ENCODE assay signal across 30 mouse cellular contexts in the genomic region with DNA sequence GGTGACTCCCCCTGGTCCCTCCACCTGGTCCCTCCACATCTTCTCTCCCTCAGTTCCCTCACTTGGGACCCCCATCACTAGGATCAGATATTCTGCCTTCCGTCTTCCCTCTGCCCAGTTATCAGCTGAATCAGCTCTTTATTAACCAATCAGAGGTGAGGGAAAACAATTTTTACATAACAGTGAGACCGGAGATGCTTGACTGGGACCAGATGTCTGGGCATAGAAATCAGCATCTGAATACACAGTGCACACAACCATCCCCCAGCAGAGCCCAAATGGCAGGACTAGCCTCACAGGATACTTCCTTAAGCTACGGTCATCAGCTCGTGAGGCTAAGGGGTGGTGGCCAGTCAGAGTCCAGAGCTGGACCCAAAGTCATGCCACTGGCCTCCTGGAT. TPM values are rescaled to one million over a fixed set of nuclear protein-coding genes. Genes with fewer than 3 reads are reported as not detected.
DNase-seq lines count a peak whose midpoint lies in the region; ATAC-seq and TF ChIP-seq lines count a peak whose summit lies in the region.
"Had no signal": no experiment of that assay in that cellular context is flagged by ENCODE, and none has a peak within 500 bp of the region (broad histone marks: within the 10 kb centered on the region; RNA-seq: fewer than 3 reads in every experiment).

No protein-coding gene starts in this region.

- no peaks in the 10 kb centered on the region for H3K27me3 ChIP-seq in forebrain, embryonic 13.5 days
- H3K27me3 ChIP-seq in forebrain, embryonic 12.5 days = no peaks in the 10 kb centered on the region
- H3K27me3 ChIP-seq in embryonic facial prominence, embryonic 11.5 days (ENCODE audit: control insufficient read depth, insufficient read depth, low read length) = no peaks in the 10 kb centered on the region
- no peaks in the 10 kb centered on the region for H3K27me3 ChIP-seq in neural tube, embryonic 15.5 days (replicated peaks)
- H3K27me3 ChIP-seq: embryonic facial prominence, embryonic 12.5 days; hindbrain, embryonic 15.5 days; limb, embryonic 12.5 days; liver, embryonic 12.5 days had no signal

- no peaks in the 10 kb centered on the region for H3K9me3 ChIP-seq in forebrain, embryonic 13.5 days (replicated peaks)
- no peaks in the 10 kb centered on the region for H3K9me3 ChIP-seq in forebrain, embryonic 12.5 days
- no peaks in the 10 kb centered on the region for H3K9me3 ChIP-seq in embryonic facial prominence, embryonic 11.5 days (replicated peaks; ENCODE audit: control insufficient read depth, low read length)
- H3K9me3 ChIP-seq in neural tube, embryonic 15.5 days (replicated peaks) = no peaks in the 10 kb centered on the region
- H3K9me3 ChIP-seq: embryonic facial prominence, embryonic 12.5 days; heart, embryonic 10.5 days; hindbrain, embryonic 15.5 days; limb, embryonic 12.5 days; liver, embryonic 12.5 days had no signal

- no peak for DNase-seq in layer of hippocampus, adult 2 months (ENCODE audit: low spot score in 2 of 2)
- no peak for DNase-seq in layer of hippocampus, postnatal 36 days
- DNase-seq in ES-CJ7 (ENCODE audit: low read depth, low spot score) = peak; percentile 97
- DNase-seq in embryonic facial prominence, embryonic 11.5 days (ENCODE audit: low spot score) = peak; percentile 69
- no peak for DNase-seq in adrenal gland, postnatal 14 days
- DNase-seq: adrenal gland, postnatal 10 days; cerebellum, adult 11-12 months; cerebellum, postnatal 14 days; gastrocnemius, postnatal 36 days; kidney, postnatal 4 days; lung, adult 2 months; lung, postnatal 4 days had no signal

- peak; percentile 50; the same call in 1 of the 2 replicates for ATAC-seq in forebrain, embryonic 13.5 days
- no peak for ATAC-seq in forebrain, embryonic 12.5 days (ENCODE audit: low FRiP score)
- ATAC-seq in embryonic facial prominence, embryonic 11.5 days (replicated peaks; ENCODE audit: insufficient number of reproducible peaks, low FRiP score, low TSS enrichment, low read depth) = 0 out of 2 replicates have a peak, but pooled peaks have one; percentile 14
- no peak for ATAC-seq in neural tube, embryonic 15.5 days (ENCODE audit: low FRiP score)
- ATAC-seq: activated CD4-positive, CD25-positive, alpha-beta regulatory T cell, adult 4 months; intestine, embryonic 16.5 days; liver, embryonic 12.5 days had no signal

- no peak overlapping the region for H3K4me3 ChIP-seq in forebrain, embryonic 13.5 days
- no peak overlapping the region for H3K4me3 ChIP-seq in forebrain, embryonic 12.5 days (replicated peaks)
- H3K4me3 ChIP-seq in layer of hippocampus, adult 2 months = no peak overlapping the region
- no peak overlapping the region for H3K4me3 ChIP-seq in embryonic facial prominence, embryonic 11.5 days (ENCODE audit: low read depth, low read length)
- H3K4me3 ChIP-seq in neural tube, embryonic 15.5 days (replicated peaks) = no peak overlapping the region
- H3K4me3 ChIP-seq: embryonic facial prominence, embryonic 12.5 days; heart, embryonic 10.5 days; hindbrain, embryonic 15.5 days; limb, embryonic 12.5 days; liver, embryonic 12.5 days; myocyte had no signal

- H3K27ac ChIP-seq in forebrain, embryonic 13.5 days = no peak overlapping the region
- no peak overlapping the region for H3K27ac ChIP-seq in forebrain, embryonic 12.5 days
- peak overlapping the region; percentile 25; the same call in 1 of the 2 replicates for H3K27ac ChIP-seq in layer of hippocampus, adult 2 months
- no peak overlapping the region for H3K27ac ChIP-seq in embryonic facial prominence, embryonic 11.5 days (replicated peaks; ENCODE audit: low read depth, low read length)
- H3K27ac ChIP-seq in neural tube, embryonic 15.5 days (replicated peaks) = no peak overlapping the region
- H3K27ac ChIP-seq: embryonic facial prominence, embryonic 12.5 days; heart, embryonic 10.5 days; hindbrain, embryonic 15.5 days; limb, embryonic 12.5 days; liver, embryonic 12.5 days; stomach, postnatal 0 days had no signal

- no peaks in the 10 kb centered on the region for H3K36me3 ChIP-seq in forebrain, embryonic 13.5 days (ENCODE audit: poor library complexity, severe bottlenecking)
- H3K36me3 ChIP-seq in forebrain, embryonic 12.5 days (replicated peaks) = no peaks in the 10 kb centered on the region
- no peaks in the 10 kb centered on the region for H3K36me3 ChIP-seq in embryonic facial prominence, embryonic 11.5 days (replicated peaks; ENCODE audit: control insufficient read depth, insufficient read depth, low read depth, low read length)
- no peaks in the 10 kb centered on the region for H3K36me3 ChIP-seq in neural tube, embryonic 15.5 days
- H3K36me3 ChIP-seq: embryonic facial prominence, embryonic 12.5 days; heart, embryonic 10.5 days; hindbrain, embryonic 15.5 days; limb, embryonic 12.5 days; liver, embryonic 12.5 days had no signal

- 50% methylated on average over 4 of the region's 4 CpGs for WGBS in forebrain, embryonic 13.5 days
- 47% methylated on average over 4 of the region's 4 CpGs for WGBS in forebrain, embryonic 12.5 days
- 31% methylated on average over 4 of the region's 4 CpGs for WGBS in embryonic facial prominence, embryonic 11.5 days
- 44% methylated on average over 4 of the region's 4 CpGs for WGBS in neural tube, embryonic 15.5 days

- H3K4me2 ChIP-seq in forebrain, embryonic 13.5 days = no peak overlapping the region
- no peak overlapping the region for H3K4me2 ChIP-seq in forebrain, embryonic 12.5 days
- H3K4me2 ChIP-seq in embryonic facial prominence, embryonic 11.5 days (ENCODE audit: low read depth, low read length) = no peak overlapping the region
- no peak overlapping the region for H3K4me2 ChIP-seq in neural tube, embryonic 15.5 days
- H3K4me2 ChIP-seq: embryonic facial prominence, embryonic 12.5 days; hindbrain, embryonic 15.5 days; limb, embryonic 12.5 days; liver, embryonic 12.5 days had no signal

- TF ChIP-seq CTCF in layer of hippocampus, adult 2 months (conservative IDR thresholded peaks at IDR 0.05) = no peak

- H3K4me1 ChIP-seq in forebrain, embryonic 13.5 days = peaks cover 22% of the 10 kb centered on the region
- H3K4me1 ChIP-seq in forebrain, embryonic 12.5 days = peaks cover 21% of the 10 kb centered on the region
- H3K4me1 ChIP-seq in embryonic facial prominence, embryonic 11.5 days (ENCODE audit: control insufficient read depth, insufficient read depth, low read length) = no peaks in the 10 kb centered on the region
- peaks cover 8% of the 10 kb centered on the region for H3K4me1 ChIP-seq in neural tube, embryonic 15.5 days
- H3K4me1 ChIP-seq: liver, embryonic 12.5 days had no signal

- no peak overlapping the region for H3K9ac ChIP-seq in forebrain, embryonic 13.5 days
- H3K9ac ChIP-seq in forebrain, embryonic 12.5 days = no peak overlapping the region
- H3K9ac ChIP-seq in embryonic facial prominence, embryonic 11.5 days (replicated peaks; ENCODE audit: low read length) = no peak overlapping the region
- H3K9ac ChIP-seq in neural tube, embryonic 15.5 days (replicated peaks) = no peak overlapping the region
- H3K9ac ChIP-seq: embryonic facial prominence, embryonic 12.5 days; hindbrain, embryonic 15.5 days; limb, embryonic 12.5 days; liver, embryonic 12.5 days had no signal

RNA-seq across cellular contexts. Expression of gene Ndufa10, which starts 41.6 kb away (rescaled TPM):
- 262 and 301 TPM in 2 replicates for polyA plus RNA-seq in forebrain, embryonic 13.5 days (2015; fragmentation: Nextera tagmentation; extraction: Ambion mirVana)
- polyA plus RNA-seq in forebrain, embryonic 12.5 days (2016; fragmentation: Nextera tagmentation; extraction: Ambion mirVana) = 228 and 234 TPM in 2 replicates
- 100 to 1,000 TPM; 275 to 279 TPM for total RNA-seq in layer of hippocampus, adult 2 months (2021)
- 100 to 1,000 TPM; 258 to 259 TPM for total RNA-seq in layer of hippocampus, postnatal 36 days (2021)
- polyA plus RNA-seq in embryonic facial prominence, embryonic 11.5 days (2014; fragmentation: Nextera tagmentation; extraction: Ambion mirVana) = 275 and 332 TPM in 2 replicates
- 343 and 359 TPM in 2 replicates for polyA plus RNA-seq in neural tube, embryonic 15.5 days (2015; fragmentation: Nextera tagmentation; extraction: Ambion mirVana)
- 626 and 670 TPM in 2 replicates for total RNA-seq in adrenal gland, postnatal 14 days (2021)

RNA-seq across cellular contexts. Expression of gene Olfr1416, which starts 52.8 kb away (rescaled TPM):
- polyA plus RNA-seq in forebrain, embryonic 13.5 days (2015; fragmentation: Nextera tagmentation; extraction: Ambion mirVana) = not detected in 2 replicates
- not detected in 2 replicates for polyA plus RNA-seq in forebrain, embryonic 12.5 days (2016; fragmentation: Nextera tagmentation; extraction: Ambion mirVana)
- total RNA-seq in layer of hippocampus, adult 2 months (2021) = not detected
- not detected for total RNA-seq in layer of hippocampus, postnatal 36 days (2021)
- not detected in 2 replicates for polyA plus RNA-seq in embryonic facial prominence, embryonic 11.5 days (2014; fragmentation: Nextera tagmentation; extraction: Ambion mirVana)
- polyA plus RNA-seq in neural tube, embryonic 15.5 days (2015; fragmentation: Nextera tagmentation; extraction: Ambion mirVana) = not detected in 2 replicates
- total RNA-seq in adrenal gland, postnatal 14 days (2021) = not detected in 2 replicates
- total RNA-seq: adrenal gland, postnatal 10 days; gastrocnemius, postnatal 36 days; layer of hippocampus, postnatal 10 days; left cerebral cortex, postnatal 10 days had no signal
- polyA plus RNA-seq: embryonic facial prominence, embryonic 12.5 days; heart, embryonic 10.5 days; heart, postnatal 0 days; hindbrain, embryonic 15.5 days; intestine, embryonic 16.5 days; kidney, embryonic 14.5 days; limb, embryonic 12.5 days; liver, embryonic 12.5 days; lung, adult 2 months; myocyte; neural tube, embryonic 14.5 days; stomach, postnatal 0 days; thymus, postnatal 0 days had no signal

Comparison
In these comparisons a context has a peak if more than half of its experiments do, and no peak if none do; other contexts are left out.
1. ATAC-seq: peak in forebrain, embryonic 13.5 days (single experiment) and embryonic facial prominence, embryonic 11.5 days (single experiment); none in forebrain, embryonic 12.5 days (single experiment) and neural tube, embryonic 15.5 days (single experiment).
2. DNase-seq: peak in ES-CJ7 (single experiment) and embryonic facial prominence, embryonic 11.5 days (single experiment); none in layer of hippocampus, adult 2 months (0 of 2), layer of hippocampus, postnatal 36 days (0 of 2) and adrenal gland, postnatal 14 days (single experiment).